Mouse (Mus musculus) cerebellum, adult 11-12 months (tissue): ENCODE data around the gene Cd70.
"Not testable (repeated sequence)": the region's sequence is repeated elsewhere in the genome, so short reads cannot be mapped to it uniquely, and the experiment has no call there.

ENCODE experiments used
- DNase-seq: peaks from one replicate; pipeline ENCODE4 v3.0.0; 2022

The Cd70 gene

GRCm38 (mm10) chr17:57134021-57134420 lies 15.6 kb downstream of the Cd70 start:
- not testable (repeated sequence) for DNase-seq

- DNase-seq, result no peak
These were observed 17.8 kb downstream of the Cd70 start for GRCm38 (mm10) chr17:57131793-57132192.

DNA sequence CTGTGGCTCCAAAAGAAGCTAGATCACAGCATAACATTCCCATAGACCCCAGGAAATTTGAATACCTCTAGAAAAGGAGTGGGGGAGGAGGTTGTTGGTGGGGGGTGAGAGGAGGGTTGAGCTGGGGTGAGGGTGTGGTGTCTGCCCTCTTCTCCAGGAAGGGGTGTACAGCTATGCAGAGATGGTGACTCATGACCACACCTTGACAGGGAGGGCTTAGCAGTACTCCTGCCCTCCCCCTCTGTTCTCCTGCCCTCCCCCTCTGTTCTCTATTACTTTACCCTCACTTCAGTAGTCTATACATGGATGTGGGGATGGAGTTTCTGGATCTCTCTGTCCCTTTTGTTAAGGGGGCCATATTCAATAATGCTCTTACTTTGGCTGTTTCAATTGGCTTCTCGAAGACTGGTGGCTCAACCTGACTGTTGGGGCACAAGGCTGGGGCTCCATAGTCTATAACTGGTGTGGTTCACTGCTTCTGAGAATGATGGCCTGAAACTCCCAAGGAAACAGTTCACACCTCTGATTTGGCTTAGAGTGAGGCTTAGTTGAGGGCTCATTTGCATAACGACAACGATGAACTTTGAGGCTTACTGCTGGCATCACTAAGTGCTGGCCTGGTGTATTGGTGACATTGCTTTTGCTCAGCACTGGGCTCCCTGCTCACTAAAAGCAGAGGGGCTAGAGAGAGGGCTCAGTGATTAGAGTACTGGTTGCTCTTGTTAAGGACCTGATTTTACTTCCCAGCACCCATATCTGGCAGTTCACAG lies 23.5 kb downstream of the Cd70 start:
- no peak for DNase-seq

GRCm38 (mm10) chr17:57124792-57125191 lies 24.8 kb downstream of the Cd70 start:
- no peak for DNase-seq

GRCm38 (mm10) chr17:57123192-57124118 lies 26.1 kb downstream of the Cd70 start:
- DNase-seq, result no peak

GRCm38 (mm10) chr17:57121856-57122255 lies 27.7 kb downstream of the Cd70 start:
- DNase-seq, result no peak

- no peak for DNase-seq
These were observed 30.8 kb downstream of the Cd70 start for GRCm38 (mm10) chr17:57118524-57119349.

DNA sequence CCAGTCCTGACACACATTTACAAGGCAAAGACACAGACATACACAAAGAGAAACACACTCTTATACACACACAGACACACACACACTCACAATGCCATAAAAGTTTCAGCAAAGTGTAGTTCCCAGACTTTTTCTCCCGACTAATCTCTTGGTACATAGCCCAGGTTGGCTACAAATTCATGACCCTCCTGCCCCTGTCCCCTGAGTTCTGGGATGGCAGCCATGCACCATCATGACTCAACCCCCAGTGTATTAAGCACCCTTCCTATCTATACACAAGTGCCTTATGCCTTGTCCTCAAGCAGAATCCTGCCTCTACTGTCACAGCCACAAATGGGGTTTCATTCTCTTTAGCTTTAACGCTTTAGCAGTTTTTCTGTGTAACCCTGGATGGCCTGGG lies 32.8 kb downstream of the Cd70 start:
- no peak for DNase-seq

- no peak for DNase-seq
These were observed 36.7 kb downstream of the Cd70 start for GRCm38 (mm10) chr17:57112768-57113474.

DNA sequence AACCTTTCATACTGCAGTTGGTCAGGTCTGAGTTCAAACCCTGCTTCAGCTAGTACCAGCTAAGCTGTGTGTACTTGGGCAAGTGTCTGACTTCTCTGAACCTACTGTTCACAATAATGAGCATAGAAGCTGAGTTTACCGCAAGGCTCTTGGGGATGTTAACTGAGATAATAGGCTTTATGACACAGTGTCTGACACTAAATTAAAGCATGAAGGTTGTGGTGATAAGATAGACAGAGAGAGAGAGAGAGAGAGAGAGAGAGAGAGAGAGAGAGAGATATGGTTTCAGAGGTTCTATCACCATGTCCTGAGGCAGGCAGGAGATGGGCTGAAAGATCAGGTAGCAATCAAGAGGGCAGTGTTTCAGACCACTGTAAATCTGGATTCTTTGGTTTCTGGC lies 39.6 kb downstream of the Cd70 start:
- no peak for DNase-seq

DNA sequence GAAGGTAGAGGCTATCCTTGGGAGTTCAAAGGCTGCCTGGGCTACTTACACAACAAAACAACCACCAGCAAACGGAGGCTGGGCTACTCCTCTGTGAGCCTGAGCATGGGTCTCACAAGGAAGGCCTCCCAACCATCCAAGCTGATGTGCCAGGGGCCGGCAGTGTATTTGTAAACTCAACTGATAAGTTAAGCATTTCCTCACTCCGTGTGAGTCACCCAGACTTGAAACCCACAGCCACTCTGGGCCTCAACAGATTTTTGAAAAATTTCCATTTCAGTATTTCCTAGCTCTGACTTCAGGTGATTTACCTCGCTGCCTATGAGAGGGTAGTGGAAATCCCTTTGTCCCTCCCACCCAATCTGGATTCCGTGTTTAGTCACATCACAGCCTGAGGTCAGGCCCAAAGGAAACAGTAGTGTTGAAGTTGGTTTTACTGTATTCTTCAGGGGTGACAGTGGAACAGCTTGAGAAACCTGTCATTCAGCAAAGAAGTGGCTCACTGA lies 40.9 kb downstream of the Cd70 start:
- DNase-seq, result no peak

- no peak for DNase-seq
These were observed 41.4 kb downstream of the Cd70 start for GRCm38 (mm10) chr17:57108040-57108665.

GRCm38 (mm10) chr17:57107064-57107463 lies 42.5 kb downstream of the Cd70 start:
- no peak for DNase-seq

DNA sequence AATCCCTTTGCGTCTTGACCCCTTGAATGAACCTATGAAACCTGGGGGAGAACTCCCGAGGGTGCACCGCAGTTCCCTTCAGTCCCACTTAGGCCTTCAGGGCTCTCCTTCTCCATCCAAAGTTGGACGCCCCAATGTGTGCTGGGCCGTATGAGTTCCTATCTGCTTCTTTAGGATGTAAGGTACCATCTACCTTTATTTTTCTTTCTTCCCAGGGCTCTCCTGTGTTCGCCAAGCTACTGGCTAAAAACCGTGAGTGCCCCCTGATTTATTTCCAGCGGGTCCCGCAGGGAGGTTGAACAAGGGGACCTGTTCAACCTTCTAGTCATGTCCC lies 43.6 kb downstream of the Cd70 start:
- peak; percentile 43 for DNase-seq

- DNase-seq, result peak; percentile 52
These were observed 44.2 kb downstream of the Cd70 start, which contains the start of gene Tnfsf9 for GRCm38 (mm10) chr17:57105181-57106034. Tnfsf9 (plus strand) TSS chr17:57105325.

DNA sequence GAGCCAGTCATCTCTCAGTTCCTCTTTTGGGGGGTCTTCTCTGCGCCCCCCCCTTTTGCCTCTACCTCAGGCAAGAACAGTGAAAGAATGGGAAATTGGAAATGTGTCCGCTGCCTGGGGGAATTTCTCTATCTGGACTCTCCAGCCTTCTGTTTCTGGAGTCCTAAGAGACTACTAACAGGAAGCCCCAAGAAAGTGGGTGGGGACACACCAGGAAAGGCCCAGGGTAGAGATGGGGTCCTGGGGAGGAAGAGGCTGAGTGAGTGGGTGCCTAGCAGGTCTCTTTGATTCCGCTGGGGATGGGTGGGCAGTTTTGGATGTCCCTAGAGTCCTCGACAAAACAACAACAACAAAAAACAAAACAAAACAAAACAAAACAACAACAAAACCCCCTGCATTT lies 45.1 kb downstream of the Cd70 start:
- DNase-seq, result no peak

GRCm38 (mm10) chr17:57102276-57102675 lies 47.3 kb downstream of the Cd70 start:
- no peak for DNase-seq

- no peak for DNase-seq
These were observed 49.8 kb downstream of the Cd70 start for GRCm38 (mm10) chr17:57099629-57100325.

GRCm38 (mm10) chr17:57098321-57098720 lies 51.3 kb downstream of the Cd70 start:
- DNase-seq, result no peak

GRCm38 (mm10) chr17:57096623-57096920 lies 53.0 kb downstream of the Cd70 start:
- DNase-seq, result peak; percentile 76
